Mouse (Mus musculus): ENCODE results near the gene Olfr376. TPM values are rescaled to one million over a fixed set of nuclear protein-coding genes. Genes with fewer than 3 reads are reported as not detected.

Olfr376 gene
- polyA plus RNA-seq, 1 experiment from 2014 or later, result not detected

Other genes with a start within 250 kb of the Olfr376 start
- gene Haspin, start 233.0 kb upstream of the Olfr376 start, polyA plus RNA-seq (2015; fragmentation: Nextera tagmentation; extraction: Ambion mirVana), result 2.9 and 4.8 TPM in 2 replicates
- 0.45 and 0.63 TPM in 2 replicates for gene P2rx5, start 210.8 kb upstream of the Olfr376 start, polyA plus RNA-seq (2015; fragmentation: Nextera tagmentation; extraction: Ambion mirVana)
- gene Emc6, start 194.2 kb upstream of the Olfr376 start, polyA plus RNA-seq (2015; fragmentation: Nextera tagmentation; extraction: Ambion mirVana), result 130 and 132 TPM in 2 replicates
- 190 and 197 TPM in 2 replicates for gene Tax1bp3, start 194.2 kb upstream of the Olfr376 start, polyA plus RNA-seq (2015; fragmentation: Nextera tagmentation; extraction: Ambion mirVana)
- gene Ctns, start 172.2 kb upstream of the Olfr376 start, polyA plus RNA-seq (2015; fragmentation: Nextera tagmentation; extraction: Ambion mirVana), result 21.2 and 23.1 TPM in 2 replicates
- gene Shpk, start 171.8 kb upstream of the Olfr376 start, polyA plus RNA-seq (2015; fragmentation: Nextera tagmentation; extraction: Ambion mirVana), result 2.4 and 3.5 TPM in 2 replicates
- 5.8 and 11.5 TPM in 2 replicates for gene Trpv1, start 137.0 kb upstream of the Olfr376 start, polyA plus RNA-seq (2015; fragmentation: Nextera tagmentation; extraction: Ambion mirVana)
- 0.17 and 0.20 TPM in 2 replicates for gene Trpv3, start 103.9 kb upstream of the Olfr376 start, polyA plus RNA-seq (2015; fragmentation: Nextera tagmentation; extraction: Ambion mirVana)
- gene Aspa, start 41.6 kb upstream of the Olfr376 start, polyA plus RNA-seq (2015; fragmentation: Nextera tagmentation; extraction: Ambion mirVana), result 1.1 and 3.2 TPM in 2 replicates
- not detected in 2 replicates for gene Gm49340, start 41.5 kb upstream of the Olfr376 start, polyA plus RNA-seq (2015; fragmentation: Nextera tagmentation; extraction: Ambion mirVana)
- gene Spata22, start 41.5 kb upstream of the Olfr376 start, polyA plus RNA-seq (2015; fragmentation: Nextera tagmentation; extraction: Ambion mirVana), result 0.25 TPM in 1 of 2 replicates, not detected in the other
- not detected in 2 replicates for gene Olfr20, start 20.5 kb upstream of the Olfr376 start, polyA plus RNA-seq (2015; fragmentation: Nextera tagmentation; extraction: Ambion mirVana)
- not detected in 2 replicates for gene Olfr1, start 28.4 kb downstream of the Olfr376 start, polyA plus RNA-seq (2015; fragmentation: Nextera tagmentation; extraction: Ambion mirVana)
- not detected in 2 replicates for gene Olfr378, start 57.2 kb downstream of the Olfr376 start, polyA plus RNA-seq (2015; fragmentation: Nextera tagmentation; extraction: Ambion mirVana)
- gene Olfr380, start 86.3 kb downstream of the Olfr376 start, polyA plus RNA-seq (2015; fragmentation: Nextera tagmentation; extraction: Ambion mirVana), result not detected in 2 replicates
- gene Olfr381, start 120.4 kb downstream of the Olfr376 start, polyA plus RNA-seq (2015; fragmentation: Nextera tagmentation; extraction: Ambion mirVana), result not detected in 2 replicates
- gene Olfr382, start 146.0 kb downstream of the Olfr376 start, polyA plus RNA-seq (2015; fragmentation: Nextera tagmentation; extraction: Ambion mirVana), result not detected in 2 replicates
- not detected in 2 replicates for gene Olfr385, start 221.8 kb downstream of the Olfr376 start, polyA plus RNA-seq (2015; fragmentation: Nextera tagmentation; extraction: Ambion mirVana)
- gene Olfr384, start 227.3 kb downstream of the Olfr376 start, polyA plus RNA-seq (2015; fragmentation: Nextera tagmentation; extraction: Ambion mirVana), result not detected in 2 replicates